Mouse (Mus musculus): ENCODE measurements around the gene Fam78b.

DNA sequence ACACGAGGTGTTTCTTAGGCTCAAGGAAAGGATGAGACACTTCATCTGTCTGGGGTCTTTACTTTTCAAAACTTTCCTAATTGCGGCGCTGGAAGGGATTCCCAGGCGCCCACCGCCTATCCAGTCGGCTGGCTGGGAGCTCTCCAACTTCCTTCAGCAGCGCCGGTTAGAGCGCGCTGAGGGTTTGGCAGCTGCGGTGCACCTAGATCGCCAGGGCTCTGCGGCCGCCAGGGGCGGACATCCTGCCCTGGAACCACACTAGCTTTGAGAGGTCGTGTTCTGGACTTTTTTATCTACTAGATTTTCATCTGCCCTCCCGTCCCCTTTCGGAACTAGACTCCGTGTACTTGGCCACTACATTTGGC, 1.3 kb downstream of the Fam78b start:
- TF ChIP-seq CTCF (IDR thresholded peaks at IDR 0.05; ENCODE audit: low read depth, low read length) (peak; percentile 34), EP300 (IDR thresholded peaks at IDR 0.05; ENCODE audit: insufficient read depth, low read depth, low read length) (no peak)

Measured in ES-Bruce4 (cell line).